Mouse (Mus musculus): ENCODE measurements at regions not wholly inside any gene's neighbourhood (a gene's known extent, or its start where the extent isn't known, plus 50 kb on each side); places are given as distances from the start of the nearest gene placed in this dataset.

GRCm38 (mm10) chr9:17294327-17294726, 793.2 kb upstream of the Fat3 start:
- 90% methylated on average over 1 of the region's 1 CpGs for WGBS
- no peaks in the 10 kb centered on the region for H3K9me3 ChIP-seq (ENCODE audit: low read length)
- no peak for ATAC-seq (ENCODE audit: low FRiP score, low TSS enrichment)
- no peaks in the 10 kb centered on the region for H3K36me3 ChIP-seq (ENCODE audit: insufficient read depth, low read length)
- no peaks in the 10 kb centered on the region for H3K4me1 ChIP-seq (ENCODE audit: insufficient read depth, low read length)
- H3K4me3 ChIP-seq (ENCODE audit: low read length) = no peak overlapping the region
- H3K27ac ChIP-seq (ENCODE audit: low read length) = no peak overlapping the region
- no peaks in the 10 kb centered on the region for H3K27me3 ChIP-seq (ENCODE audit: insufficient read depth, low read length)
- no peak overlapping the region for H3K4me2 ChIP-seq (replicated peaks; ENCODE audit: low read depth, low read length)
- H3K9ac ChIP-seq (replicated peaks; ENCODE audit: low read length) = no peak overlapping the region

GRCm38 (mm10) chr9:17288790-17289596, 787.9 kb upstream of the Fat3 start:
- no peak overlapping the region for H3K27ac ChIP-seq (ENCODE audit: low read length)
- no peak overlapping the region for H3K4me3 ChIP-seq (ENCODE audit: low read length)
- no peak overlapping the region for H3K9ac ChIP-seq (replicated peaks; ENCODE audit: low read length)
- no peaks in the 10 kb centered on the region for H3K27me3 ChIP-seq (ENCODE audit: insufficient read depth, low read length)
- no peaks in the 10 kb centered on the region for H3K9me3 ChIP-seq (ENCODE audit: low read length)
- H3K36me3 ChIP-seq (ENCODE audit: insufficient read depth, low read length) = no peaks in the 10 kb centered on the region
- 28% methylated on average over 6 of the region's 6 CpGs for WGBS
- H3K4me2 ChIP-seq (replicated peaks; ENCODE audit: low read depth, low read length) = no peak overlapping the region
- H3K4me1 ChIP-seq (ENCODE audit: insufficient read depth, low read length) = no peaks in the 10 kb centered on the region
- peak; percentile 65; the same call in 1 of the 2 replicates for ATAC-seq (ENCODE audit: low FRiP score, low TSS enrichment)

GRCm38 (mm10) chr9:17279334-17279990, 778.4 kb upstream of the Fat3 start:
- no peaks in the 10 kb centered on the region for H3K4me1 ChIP-seq (ENCODE audit: insufficient read depth, low read length)
- H3K27ac ChIP-seq (ENCODE audit: low read length) = peak overlapping the region; percentile 51
- H3K9me3 ChIP-seq (ENCODE audit: low read length) = no peaks in the 10 kb centered on the region
- no peak overlapping the region for H3K9ac ChIP-seq (replicated peaks; ENCODE audit: low read length)
- H3K27me3 ChIP-seq (ENCODE audit: insufficient read depth, low read length) = no peaks in the 10 kb centered on the region
- ATAC-seq (ENCODE audit: low FRiP score, low TSS enrichment) = peak; percentile 63; the same call in 1 of the 2 replicates
- 51% methylated on average over 4 of the region's 4 CpGs for WGBS
- H3K36me3 ChIP-seq (ENCODE audit: insufficient read depth, low read length) = no peaks in the 10 kb centered on the region
- no peak overlapping the region for H3K4me3 ChIP-seq (ENCODE audit: low read length)
- H3K4me2 ChIP-seq (replicated peaks; ENCODE audit: low read depth, low read length) = no peak overlapping the region

- no peaks in the 10 kb centered on the region for H3K27me3 ChIP-seq (ENCODE audit: insufficient read depth, low read length)
- H3K9me3 ChIP-seq (ENCODE audit: low read length) = no peaks in the 10 kb centered on the region
- H3K36me3 ChIP-seq (ENCODE audit: insufficient read depth, low read length) = no peaks in the 10 kb centered on the region
- no peak overlapping the region for H3K4me3 ChIP-seq (ENCODE audit: low read length)
- H3K9ac ChIP-seq (replicated peaks; ENCODE audit: low read length) = no peak overlapping the region
- 0 out of 2 replicates have a peak, but pooled peaks cover 3% of the 10 kb centered on the region for H3K4me1 ChIP-seq (ENCODE audit: insufficient read depth, low read length)
- 48% methylated on average over 2 of the region's 2 CpGs for WGBS
- peak; percentile 23; the same call in 1 of the 2 replicates for ATAC-seq (ENCODE audit: low FRiP score, low TSS enrichment)
- H3K4me2 ChIP-seq (replicated peaks; ENCODE audit: low read depth, low read length) = no peak overlapping the region
- no peak overlapping the region for H3K27ac ChIP-seq (ENCODE audit: low read length)
Observed at GRCm38 (mm10) chr9:17272616-17273015, 771.5 kb upstream of the Fat3 start.

GRCm38 (mm10) chr9:17269624-17270023, 768.5 kb upstream of the Fat3 start:
- H3K27ac ChIP-seq (ENCODE audit: low read length) = no peak overlapping the region
- no peak overlapping the region for H3K4me2 ChIP-seq (replicated peaks; ENCODE audit: low read depth, low read length)
- H3K4me3 ChIP-seq (ENCODE audit: low read length) = no peak overlapping the region
- no peaks in the 10 kb centered on the region for H3K27me3 ChIP-seq (ENCODE audit: insufficient read depth, low read length)
- 0 out of 2 replicates have a peak, but pooled peaks cover 3% of the 10 kb centered on the region for H3K4me1 ChIP-seq (ENCODE audit: insufficient read depth, low read length)
- no peaks in the 10 kb centered on the region for H3K9me3 ChIP-seq (ENCODE audit: low read length)
- H3K36me3 ChIP-seq (ENCODE audit: insufficient read depth, low read length) = no peaks in the 10 kb centered on the region
- no peak for ATAC-seq (ENCODE audit: low FRiP score, low TSS enrichment)
- no peak overlapping the region for H3K9ac ChIP-seq (replicated peaks; ENCODE audit: low read length)
- 48% methylated on average over 1 of the region's 1 CpGs for WGBS

GRCm38 (mm10) chr9:17257148-17257547, 756.1 kb upstream of the Fat3 start:
- H3K27me3 ChIP-seq (ENCODE audit: insufficient read depth, low read length) = no peaks in the 10 kb centered on the region
- 91% methylated on average over 1 of the region's 1 CpGs for WGBS
- H3K4me3 ChIP-seq (ENCODE audit: low read length) = no peak overlapping the region
- H3K9me3 ChIP-seq (ENCODE audit: low read length) = no peaks in the 10 kb centered on the region
- no peak overlapping the region for H3K27ac ChIP-seq (ENCODE audit: low read length)
- no peaks in the 10 kb centered on the region for H3K36me3 ChIP-seq (ENCODE audit: insufficient read depth, low read length)
- no peak overlapping the region for H3K4me2 ChIP-seq (replicated peaks; ENCODE audit: low read depth, low read length)
- ATAC-seq (ENCODE audit: low FRiP score, low TSS enrichment) = no peak
- no peaks in the 10 kb centered on the region for H3K4me1 ChIP-seq (ENCODE audit: insufficient read depth, low read length)
- H3K9ac ChIP-seq (replicated peaks; ENCODE audit: low read length) = no peak overlapping the region

GRCm38 (mm10) chr9:17227091-17227481, 726.0 kb upstream of the Fat3 start:
- ATAC-seq (ENCODE audit: low FRiP score, low TSS enrichment) = no peak
- 86% methylated on average over 4 of the region's 4 CpGs for WGBS

GRCm38 (mm10) chr9:17226475-17227090, 725.5 kb upstream of the Fat3 start:
- no peak overlapping the region for H3K9ac ChIP-seq (replicated peaks; ENCODE audit: low read length)

More at GRCm38 (mm10) chr9:17227091-17227481, 726.0 kb upstream of the Fat3 start:
- Histone ChIP-seq H3K36me3 (ENCODE audit: insufficient read depth, low read length) (no peaks in the 10 kb centered on the region), H3K4me2 (replicated peaks; ENCODE audit: low read depth, low read length) (no peak overlapping the region), H3K4me3 (ENCODE audit: low read length) (no peak overlapping the region), H3K4me1 (ENCODE audit: insufficient read depth, low read length) (no peaks in the 10 kb centered on the region), H3K27ac (ENCODE audit: low read length) (no peak overlapping the region), H3K27me3 (ENCODE audit: insufficient read depth, low read length) (no peaks in the 10 kb centered on the region), H3K9ac (replicated peaks; ENCODE audit: low read length) (no peak overlapping the region), H3K9me3 (ENCODE audit: low read length) (no peaks in the 10 kb centered on the region)

GRCm38 (mm10) chr9:17195339-17195738, 694.3 kb upstream of the Fat3 start:
- ATAC-seq (ENCODE audit: low FRiP score, low TSS enrichment) = no peak

More at GRCm38 (mm10) chr9:17226475-17227090, 725.5 kb upstream of the Fat3 start:
- H3K27ac ChIP-seq (ENCODE audit: low read length) = no peak overlapping the region
- no peaks in the 10 kb centered on the region for H3K36me3 ChIP-seq (ENCODE audit: insufficient read depth, low read length)
- H3K27me3 ChIP-seq (ENCODE audit: insufficient read depth, low read length) = no peaks in the 10 kb centered on the region
- H3K4me2 ChIP-seq (replicated peaks; ENCODE audit: low read depth, low read length) = no peak overlapping the region
- H3K4me3 ChIP-seq (ENCODE audit: low read length) = no peak overlapping the region
- no peaks in the 10 kb centered on the region for H3K4me1 ChIP-seq (ENCODE audit: insufficient read depth, low read length)
- no peaks in the 10 kb centered on the region for H3K9me3 ChIP-seq (ENCODE audit: low read length)
- no peak for ATAC-seq (ENCODE audit: low FRiP score, low TSS enrichment)
- 71% methylated on average over 3 of the region's 3 CpGs for WGBS

More at GRCm38 (mm10) chr9:17195339-17195738, 694.3 kb upstream of the Fat3 start:
- H3K4me3 ChIP-seq (ENCODE audit: low read length) = no peak overlapping the region
- H3K9ac ChIP-seq (replicated peaks; ENCODE audit: low read length) = no peak overlapping the region
- H3K27ac ChIP-seq (ENCODE audit: low read length) = no peak overlapping the region
- no peaks in the 10 kb centered on the region for H3K4me1 ChIP-seq (ENCODE audit: insufficient read depth, low read length)
- no peak overlapping the region for H3K4me2 ChIP-seq (replicated peaks; ENCODE audit: low read depth, low read length)
- no peaks in the 10 kb centered on the region for H3K9me3 ChIP-seq (ENCODE audit: low read length)
- H3K36me3 ChIP-seq (ENCODE audit: insufficient read depth, low read length) = no peaks in the 10 kb centered on the region
- no peaks in the 10 kb centered on the region for H3K27me3 ChIP-seq (ENCODE audit: insufficient read depth, low read length)
